Mouse (Mus musculus) ovary, adult 2 months (tissue): ENCODE results near the gene Kif19a. TPM values are rescaled to one million over a fixed set of nuclear protein-coding genes. Genes with fewer than 3 reads are reported as not detected.

Experiments
- polyA plus RNA-seq: library from polyadenylated mRNA; depleted of rRNA; stranded (reverse); fragments of >200 nt; gene quantifications from 2 replicates; pipeline ENCODE4 v1.2.3, GENCODE M21; 2012; rRNA removed

The Kif19a gene
- 21.2 and 26.4 TPM in 2 replicates for polyA plus RNA-seq

DNA sequence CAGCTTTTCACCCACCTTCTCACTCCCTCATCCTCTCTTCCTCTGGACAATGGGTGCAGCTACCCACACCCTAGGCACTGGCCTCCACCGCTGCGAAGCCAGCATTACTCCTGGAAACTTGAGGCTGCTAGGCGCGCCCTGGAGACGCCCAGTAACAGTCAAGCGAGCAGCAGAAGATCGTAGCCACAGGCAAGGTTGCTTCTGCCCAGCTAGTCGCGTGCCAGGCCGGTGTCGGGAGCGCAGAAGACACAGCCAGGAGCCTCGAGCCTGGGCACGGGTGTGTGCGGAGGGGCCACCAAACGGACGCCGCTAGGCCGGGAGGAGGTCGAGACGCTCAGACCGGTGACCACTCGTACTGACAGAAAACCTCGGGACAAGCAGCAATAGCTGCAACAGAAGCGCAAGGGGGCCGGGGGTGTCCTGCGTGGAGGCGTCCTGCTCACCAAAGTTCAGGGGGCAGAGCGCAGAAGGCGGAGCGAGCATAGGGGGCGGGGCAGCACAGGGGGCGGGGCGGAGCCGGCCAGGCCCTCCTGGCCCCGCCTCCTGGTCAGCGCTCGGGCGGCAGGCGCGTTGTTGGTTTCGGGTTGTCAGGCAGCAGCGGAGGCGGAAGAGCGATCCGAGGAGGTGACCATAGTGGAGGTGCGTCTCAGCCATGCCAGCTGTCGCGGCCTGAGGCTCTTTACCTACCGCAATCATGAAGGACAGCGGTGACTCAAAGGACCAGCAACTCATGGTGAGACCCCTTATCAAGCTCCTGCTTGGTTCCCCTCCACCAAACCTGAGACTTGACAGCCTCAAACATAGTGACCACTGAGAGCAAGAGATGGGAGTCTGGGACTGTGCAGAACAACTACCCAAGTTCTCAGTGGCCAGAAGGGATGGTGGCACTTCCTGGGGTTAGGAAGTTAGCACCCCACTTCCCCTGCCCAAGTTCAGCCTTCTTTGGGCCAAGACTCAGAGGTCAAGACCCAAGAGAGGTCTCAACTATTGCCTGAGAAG, at the start of gene Kif19a:
Gene Kif19a, plus strand, starts transcription at position 569 of the 999 bp plus-strand sequence.

DNA sequence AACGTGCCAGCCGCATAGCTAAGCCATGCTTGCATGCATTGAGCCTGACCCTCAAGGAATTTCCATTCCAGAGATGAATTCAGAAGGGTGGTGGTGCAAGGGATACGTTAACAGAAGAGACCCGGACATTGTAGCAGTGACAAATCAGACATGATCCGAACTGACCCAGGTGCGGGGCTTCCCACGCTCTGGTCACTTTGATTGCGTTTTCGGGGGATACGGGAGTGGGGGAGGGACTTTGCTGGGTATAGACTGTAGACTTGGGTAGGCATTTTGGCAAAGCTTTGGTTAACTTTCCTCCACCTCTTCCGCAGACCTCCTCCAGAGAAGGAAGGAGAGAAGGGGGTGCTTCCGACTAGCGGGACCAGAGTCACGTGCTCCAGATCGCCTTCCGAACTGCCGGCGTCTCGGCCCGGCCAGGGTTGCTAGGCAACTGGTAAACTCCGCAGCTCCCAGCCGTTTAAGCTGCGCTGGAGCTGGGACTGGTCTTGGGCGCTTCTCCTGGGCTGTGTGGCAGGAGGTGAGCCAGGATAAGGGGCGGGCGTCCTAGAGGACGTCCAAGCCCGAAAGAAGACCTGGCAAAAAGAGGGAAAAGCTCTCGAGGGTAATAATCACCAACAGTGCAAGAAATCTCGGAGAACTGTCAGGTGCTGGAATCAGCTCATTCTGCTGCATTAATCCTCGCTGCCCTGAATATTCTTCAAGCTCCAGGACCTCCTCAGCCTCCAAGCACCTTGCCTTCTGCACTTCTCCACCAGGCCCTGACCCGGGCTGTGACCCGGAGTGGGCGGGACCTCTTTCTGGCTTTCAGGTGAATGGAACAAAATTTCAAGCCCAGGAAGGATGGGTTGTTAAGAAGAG, 38.0 kb upstream of the Kif19a start, which contains the start of gene Dnaic2:
Gene Dnaic2, plus strand, starts transcription at position 444 of the 861 bp plus-strand sequence.

DNA sequence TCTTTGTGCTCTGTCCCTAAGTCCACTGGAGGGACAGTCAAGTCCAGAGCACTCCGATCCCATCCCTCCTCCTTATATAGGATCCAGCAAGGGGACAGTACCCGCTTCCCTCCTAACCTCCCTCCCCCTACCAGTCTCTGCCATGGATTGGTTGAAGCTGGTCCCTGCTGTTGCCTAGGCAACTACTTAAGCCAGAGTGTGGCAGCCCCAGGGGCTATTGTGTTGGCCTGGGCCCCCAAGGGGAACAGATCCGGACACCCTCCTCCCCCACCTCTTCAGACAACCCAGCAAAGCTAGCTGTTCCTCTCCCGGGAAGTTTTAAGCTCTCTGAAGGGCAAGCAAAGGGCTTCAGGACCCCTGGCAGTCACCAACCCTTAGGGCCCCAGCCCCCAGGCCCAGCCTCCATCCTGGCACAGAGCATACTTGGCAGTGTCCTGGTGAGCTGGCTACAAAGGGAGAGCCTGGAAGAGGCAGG, 30.7 kb downstream of the Kif19a start, which contains the start of gene Btbd17:
Gene Btbd17, minus strand, starts transcription at position 98 of the 475 bp plus-strand sequence.

DNA sequence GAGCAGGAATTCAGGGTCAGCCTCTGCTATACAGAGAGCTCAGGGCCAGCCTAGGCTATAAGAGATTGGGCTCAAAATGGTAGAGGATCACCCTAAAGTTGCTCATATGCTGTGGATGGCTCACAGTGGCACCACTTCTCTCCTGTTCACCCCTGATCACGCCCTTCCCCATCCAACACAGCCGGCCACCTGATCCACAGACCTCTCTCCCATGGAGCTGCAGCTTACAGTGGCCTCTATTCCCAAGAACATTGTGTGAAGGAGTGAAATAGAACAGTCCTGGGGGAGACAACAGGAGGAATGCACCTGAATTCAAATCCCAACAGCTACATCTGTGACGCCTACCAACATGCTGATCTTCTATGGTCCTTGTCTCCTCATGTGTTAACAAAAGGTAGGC, 33.4 kb downstream of the Kif19a start, which contains the start of gene Gpr142:
Gene Gpr142, plus strand, starts transcription at position 301 of the 400 bp plus-strand sequence.

Other genes starting within 250 kb of the Kif19a start
- 206 and 277 TPM in 2 replicates for gene Rpl38, start 96.9 kb upstream of the Kif19a start, polyA plus RNA-seq
- gene Ttyh2, start 90.0 kb upstream of the Kif19a start, polyA plus RNA-seq, result 86.8 and 101 TPM in 2 replicates
- gene Dnaic2, start 38.0 kb upstream of the Kif19a start, polyA plus RNA-seq, result 17.6 and 18.1 TPM in 2 replicates
- gene Btbd17, start 30.6 kb downstream of the Kif19a start, polyA plus RNA-seq, result 10.0 and 13.6 TPM in 2 replicates
- 1.4 and 1.6 TPM in 2 replicates for gene Gpr142, start 33.5 kb downstream of the Kif19a start, polyA plus RNA-seq
- 51.7 and 58.2 TPM in 2 replicates for gene Gprc5c, start 85.8 kb downstream of the Kif19a start, polyA plus RNA-seq
- 1.4 and 1.5 TPM in 2 replicates for gene Cd300a, start 124.7 kb downstream of the Kif19a start, polyA plus RNA-seq
- 1.1 and 1.4 TPM in 2 replicates for gene Cd300lb, start 169.0 kb downstream of the Kif19a start, polyA plus RNA-seq
- 0.36 TPM in 1 of 2 replicates, not detected in the other for gene Cd300c, start 203.8 kb downstream of the Kif19a start, polyA plus RNA-seq
- 1.3 and 1.7 TPM in 2 replicates for gene Cd300ld, start 224.5 kb downstream of the Kif19a start, polyA plus RNA-seq
- 4.0 and 5.3 TPM in 2 replicates for gene Cd300c2, start 236.5 kb downstream of the Kif19a start, polyA plus RNA-seq